Comparison of ENCODE assay signal across 8 mouse cellular contexts in genomic region chr11:119089235-119090075, GRCm38 (mm10). TPM values are rescaled to one million over a fixed set of nuclear protein-coding genes. Genes with fewer than 3 reads are reported as not detected.
DNase-seq lines count a peak whose midpoint lies in the region; ATAC-seq and TF ChIP-seq lines count a peak whose summit lies in the region.

No protein-coding gene starts in this region.

- peak overlapping the region; percentile 64 for H3K9ac ChIP-seq in lung, embryonic 14.5 days
- peak overlapping the region; percentile 21; the same call in 1 of the 2 replicates for H3K9ac ChIP-seq in hindbrain, embryonic 11.5 days (ENCODE audit: low read depth, low read length)
- H3K9ac ChIP-seq in limb, embryonic 13.5 days = peak overlapping the region; percentile 70
- peak overlapping the region; percentile 78 for H3K9ac ChIP-seq in neural tube, embryonic 13.5 days

- no peaks in the 10 kb centered on the region for H3K9me3 ChIP-seq in lung, embryonic 14.5 days (ENCODE audit: low read depth, low read length)
- no peaks in the 10 kb centered on the region for H3K9me3 ChIP-seq in hindbrain, embryonic 11.5 days (ENCODE audit: control insufficient read depth, low read length)
- H3K9me3 ChIP-seq in limb, embryonic 13.5 days = no peaks in the 10 kb centered on the region
- no peaks in the 10 kb centered on the region for H3K9me3 ChIP-seq in neural tube, embryonic 13.5 days

- peaks cover 34% of the 10 kb centered on the region for H3K27me3 ChIP-seq in lung, embryonic 14.5 days (ENCODE audit: insufficient read depth, low read length)
- H3K27me3 ChIP-seq in hindbrain, embryonic 11.5 days (ENCODE audit: control insufficient read depth, insufficient read depth, low read length) = peaks cover 50% of the 10 kb centered on the region
- H3K27me3 ChIP-seq in limb, embryonic 13.5 days = peaks cover 44% of the 10 kb centered on the region
- H3K27me3 ChIP-seq in neural tube, embryonic 13.5 days = peaks cover 64% of the 10 kb centered on the region

- no peaks in the 10 kb centered on the region for H3K36me3 ChIP-seq in lung, embryonic 14.5 days (ENCODE audit: insufficient read depth)
- no peaks in the 10 kb centered on the region for H3K36me3 ChIP-seq in hindbrain, embryonic 11.5 days (ENCODE audit: control insufficient read depth, insufficient read depth, low read length)
- no peaks in the 10 kb centered on the region for H3K36me3 ChIP-seq in limb, embryonic 13.5 days
- H3K36me3 ChIP-seq in neural tube, embryonic 13.5 days = no peaks in the 10 kb centered on the region

- ATAC-seq in lung, embryonic 14.5 days (ENCODE audit: insufficient read depth) = no peak
- no peak for ATAC-seq in hindbrain, embryonic 11.5 days (ENCODE audit: low FRiP score)
- ATAC-seq in limb, embryonic 13.5 days (ENCODE audit: low FRiP score, low read depth) = no peak
- no peak for ATAC-seq in neural tube, embryonic 13.5 days (ENCODE audit: low read depth)

- no peak for TF ChIP-seq POLR2A in lung, adult 2 months (IDR thresholded peaks at IDR 0.05; ENCODE audit: borderline replicate concordance, extremely low read depth, low read depth, low read length)

- H3K4me3 ChIP-seq in lung, embryonic 14.5 days (ENCODE audit: low read depth, low read length) = peak overlapping the region; percentile 53
- no peak overlapping the region for H3K4me3 ChIP-seq in lung, adult 2 months (replicated peaks; ENCODE audit: extremely low read depth, low read depth, low read length)
- peak overlapping the region; percentile 37 for H3K4me3 ChIP-seq in hindbrain, embryonic 11.5 days (ENCODE audit: low read depth, low read length)
- H3K4me3 ChIP-seq in limb, embryonic 13.5 days = peak overlapping the region; percentile 57
- H3K4me3 ChIP-seq in neural tube, embryonic 13.5 days = peak overlapping the region; percentile 51

- H3K4me1 ChIP-seq in lung, embryonic 14.5 days (ENCODE audit: insufficient read depth) = peaks cover 10% of the 10 kb centered on the region
- peaks cover 29% of the 10 kb centered on the region for H3K4me1 ChIP-seq in lung, adult 2 months (ENCODE audit: control insufficient read depth, insufficient read depth, low read length)
- peaks cover 12% of the 10 kb centered on the region for H3K4me1 ChIP-seq in hindbrain, embryonic 11.5 days (replicated peaks; ENCODE audit: control insufficient read depth, insufficient read depth, low read length)
- H3K4me1 ChIP-seq in limb, embryonic 13.5 days = peaks cover 53% of the 10 kb centered on the region
- H3K4me1 ChIP-seq in neural tube, embryonic 13.5 days (replicated peaks) = peaks cover 47% of the 10 kb centered on the region

- under 1% methylated on average over 41 of the region's 41 CpGs for WGBS in lung, embryonic 14.5 days
- 5% methylated on average over 41 of the region's 41 CpGs for WGBS in lung, adult 2 months
- under 1% methylated on average over 41 of the region's 41 CpGs for WGBS in hindbrain, embryonic 11.5 days
- 1% methylated on average over 41 of the region's 41 CpGs for WGBS in limb, embryonic 13.5 days
- WGBS in neural tube, embryonic 13.5 days = under 1% methylated on average over 41 of the region's 41 CpGs

- TF ChIP-seq CTCF in lung, embryonic 14.5 days (IDR thresholded peaks at IDR 0.05; ENCODE audit: low read depth) = no peak
- no peak for TF ChIP-seq CTCF in lung, adult 2 months (IDR thresholded peaks at IDR 0.05; ENCODE audit: insufficient read depth, low read length)

- DNase-seq in lung, embryonic 14.5 days = peak; percentile 39
- DNase-seq in lung, adult 2 months = no peak
- peak; percentile 44 for DNase-seq in embryo, embryonic 9.5 days (ENCODE audit: extremely low spot score)
- DNase-seq in hindbrain, embryonic 11.5 days (ENCODE audit: low spot score) = peak; percentile 62
- DNase-seq in left cerebral cortex, adult 8-10 months (ENCODE audit: low spot score in 2 of 2) = no peak
- DNase-seq in gastrocnemius, adult 18-20 months (ENCODE audit: low spot score) = no peak

- peak overlapping the region; percentile 94 for H3K4me2 ChIP-seq in lung, embryonic 14.5 days
- H3K4me2 ChIP-seq in hindbrain, embryonic 11.5 days (replicated peaks; ENCODE audit: low read depth, low read length) = peak overlapping the region; percentile 79
- H3K4me2 ChIP-seq in limb, embryonic 13.5 days (replicated peaks) = peak overlapping the region; percentile 92
- peak overlapping the region; percentile 93 for H3K4me2 ChIP-seq in neural tube, embryonic 13.5 days

- no peak overlapping the region for H3K27ac ChIP-seq in lung, embryonic 14.5 days (ENCODE audit: low read depth)
- no peak overlapping the region for H3K27ac ChIP-seq in hindbrain, embryonic 11.5 days (ENCODE audit: low read depth, low read length)
- no peak overlapping the region for H3K27ac ChIP-seq in limb, embryonic 13.5 days
- no peak overlapping the region for H3K27ac ChIP-seq in neural tube, embryonic 13.5 days (replicated peaks)

RNA-seq across cellular contexts. Expression of gene Cbx4, which starts 3.4 kb away (rescaled TPM):
- 13.1 and 13.8 TPM in 2 replicates for polyA plus RNA-seq in lung, embryonic 14.5 days (2014; fragmentation: Nextera tagmentation; extraction: Ambion mirVana)
- polyA plus RNA-seq in lung, adult 2 months (2012; rRNA removed) = 16.2 and 16.8 TPM in 2 replicates
- 5.4 and 7.1 TPM in 2 replicates for polyA plus RNA-seq in hindbrain, embryonic 11.5 days (2014; fragmentation: Nextera tagmentation; extraction: Ambion mirVana)
- 10.7 and 11.3 TPM in 2 replicates for polyA plus RNA-seq in limb, embryonic 13.5 days (2015; fragmentation: Nextera tagmentation; extraction: Ambion mirVana)
- polyA plus RNA-seq in neural tube, embryonic 13.5 days (2015; fragmentation: Nextera tagmentation; extraction: Ambion mirVana) = 14.8 and 16.5 TPM in 2 replicates
- 10 to 100 TPM; 48.9 to 54.2 (median 50.0) TPM for total RNA-seq in left cerebral cortex, adult 8-10 months (2022)
- total RNA-seq in gastrocnemius, adult 18-20 months (2021) = 1 to 10 TPM; 1.6 to 2.5 TPM

RNA-seq across cellular contexts. Expression of gene Cbx8, which starts 48.7 kb away (rescaled TPM):
- polyA plus RNA-seq in lung, embryonic 14.5 days (2014; fragmentation: Nextera tagmentation; extraction: Ambion mirVana) = 8.5 and 8.8 TPM in 2 replicates
- 3.8 and 3.9 TPM in 2 replicates for polyA plus RNA-seq in lung, adult 2 months (2012; rRNA removed)
- 9.1 and 9.3 TPM in 2 replicates for polyA plus RNA-seq in hindbrain, embryonic 11.5 days (2014; fragmentation: Nextera tagmentation; extraction: Ambion mirVana)
- polyA plus RNA-seq in limb, embryonic 13.5 days (2015; fragmentation: Nextera tagmentation; extraction: Ambion mirVana) = 9.4 and 10.6 TPM in 2 replicates
- 7.0 and 8.5 TPM in 2 replicates for polyA plus RNA-seq in neural tube, embryonic 13.5 days (2015; fragmentation: Nextera tagmentation; extraction: Ambion mirVana)
- 10 to 100 TPM in 2 of 4 experiments, 1 to 10 TPM in 2; 7.1 to 16.7 (median 11.1) TPM for total RNA-seq in left cerebral cortex, adult 8-10 months (2022)
- total RNA-seq in gastrocnemius, adult 18-20 months (2021) = 1 to 10 TPM; 2.6 to 3.5 TPM

Comparison
In these comparisons a context has a peak if more than half of its experiments do, and no peak if none do; other contexts are left out.
1. DNase-seq: peak in lung, embryonic 14.5 days (single experiment), embryo, embryonic 9.5 days (single experiment) and hindbrain, embryonic 11.5 days (single experiment); none in lung, adult 2 months (single experiment), left cerebral cortex, adult 8-10 months (0 of 2) and gastrocnemius, adult 18-20 months (single experiment).
2. H3K9ac ChIP-seq: peak in every context shown above with its lines; median percentile 78 in neural tube, embryonic 13.5 days; 70 in limb, embryonic 13.5 days; 64 in lung, embryonic 14.5 days; 21 in hindbrain, embryonic 11.5 days.
3. Peak in every context shown above with its lines, with median percentiles within 50 percentile points of each other: H3K4me2 ChIP-seq.